Mouse (Mus musculus) heart, adult 2 months (tissue): ENCODE results near the gene Tmem126b.

Source experiments
- CTCF ChIP-seq: fragments of 200-600 bp; IDR thresholded peaks from 2 replicates; pipeline ENCODE4 v1.8.1; 2022; ENCODE audit warnings: antibody characterized with exemption, mild to moderate bottlenecking, moderate library complexity
- EP300 ChIP-seq: fragments of 200-500 bp; IDR thresholded peaks from 2 replicates; pipeline ENCODE4 v1.6.1; 2011; ENCODE audit warnings: low read depth, low read length, control low read depth; ENCODE audit not compliant: insufficient read depth
- POLR2A ChIP-seq: fragments of 200-500 bp; IDR thresholded peaks from 2 replicates; pipeline ENCODE4 v1.6.1; 2011; ENCODE audit warnings: mild to moderate bottlenecking, low read depth, low read length, control low read depth; ENCODE audit not compliant: insufficient read depth

DNA sequence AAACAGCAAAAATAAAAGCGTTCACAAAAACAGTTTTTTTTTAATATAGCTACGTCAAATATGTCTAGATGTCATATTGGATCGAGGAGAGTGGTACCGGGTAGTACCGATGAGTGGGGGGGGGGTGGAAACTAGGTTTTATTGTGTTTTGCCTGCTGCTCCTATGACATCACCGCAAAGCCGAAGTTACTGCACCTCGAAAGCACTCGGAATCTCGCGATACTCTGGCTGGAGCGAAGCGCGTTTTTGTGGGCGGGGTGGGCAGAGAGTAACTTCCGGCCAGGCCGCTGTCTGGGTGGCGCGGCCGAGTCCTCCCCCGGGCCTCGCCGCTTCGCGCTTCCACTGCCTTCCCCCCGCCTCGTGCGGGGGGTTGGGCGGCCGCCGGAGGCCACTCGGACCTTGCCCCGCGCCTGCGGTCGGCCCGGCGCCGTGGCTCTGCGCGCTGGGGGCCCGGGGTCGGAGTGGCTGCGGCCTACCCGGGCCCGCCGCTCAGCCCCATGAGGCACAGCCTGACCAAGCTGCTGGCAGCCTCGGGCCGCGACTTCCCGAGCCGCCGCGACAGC, 33.2 kb downstream of the Tmem126b start, which contains the start of gene Crebzf:
- peak; percentile 82 for TF ChIP-seq POLR2A
- no peak for TF ChIP-seq CTCF
- TF ChIP-seq EP300, result 0 out of 2 replicates have a peak, but pooled peaks have one; percentile 55
